In genomic region chr10:121031802-121032201, GRCm38 (mm10) we compare ENCODE assay signal across 8 mouse cellular contexts. TPM values are rescaled to one million over a fixed set of nuclear protein-coding genes. Genes with fewer than 3 reads are reported as not detected.
A peak's percentile ranks its signal among the peaks of the same experiment; 100 is the strongest.
DNase-seq lines count a peak whose midpoint lies in the region; ATAC-seq and TF ChIP-seq lines count a peak whose summit lies in the region.

No protein-coding gene starts in this region.

- no peak overlapping the region for H3K27ac ChIP-seq in neural tube, embryonic 11.5 days (ENCODE audit: low read depth, low read length)
- H3K27ac ChIP-seq in neural tube, embryonic 15.5 days (replicated peaks), result no peak overlapping the region

- peaks cover 4% of the 10 kb centered on the region for H3K27me3 ChIP-seq in neural tube, embryonic 11.5 days (ENCODE audit: control insufficient read depth, insufficient read depth, low read length)
- H3K27me3 ChIP-seq in neural tube, embryonic 15.5 days (replicated peaks), result peaks cover 24% of the 10 kb centered on the region

- ATAC-seq in neural tube, embryonic 11.5 days (ENCODE audit: insufficient read depth, low FRiP score, low TSS enrichment), result no peak
- ATAC-seq in neural tube, embryonic 15.5 days (ENCODE audit: low FRiP score), result no peak

- TF ChIP-seq CTCF in brain, embryonic 14.5 days (IDR thresholded peaks at IDR 0.05; ENCODE audit: borderline replicate concordance, extremely low read depth, insufficient read depth, insufficient read length), result peak; percentile 67; the same call in 1 of the 2 replicates

- no peaks in the 10 kb centered on the region for H3K36me3 ChIP-seq in neural tube, embryonic 11.5 days (ENCODE audit: control insufficient read depth, insufficient read depth, low read length)
- H3K36me3 ChIP-seq in neural tube, embryonic 15.5 days, result no peaks in the 10 kb centered on the region

- peak; percentile 14 for DNase-seq in gastrocnemius, postnatal 10 days
- no peak for DNase-seq in gastrocnemius, postnatal 14 days
- DNase-seq in neural tube, embryonic 11.5 days (ENCODE audit: low spot score), result peak; percentile 47
- peak; percentile 78 for DNase-seq in brain, embryonic 14.5 days (ENCODE audit: low read depth)
- peak; percentile 10 for DNase-seq in large intestine, adult 2 months (ENCODE audit: low read depth, low spot score)
- DNase-seq in right cerebral cortex, postnatal 14 days, result peak; percentile 23
- no peak for DNase-seq in urinary bladder, postnatal 25 days (ENCODE audit: low spot score)

- TF ChIP-seq POLR2A in brain, embryonic 14.5 days (IDR thresholded peaks at IDR 0.05; ENCODE audit: borderline replicate concordance, extremely low read depth, insufficient read depth, insufficient read length, poor library complexity, severe bottlenecking), result no peak

- intact Hi-C loops in gastrocnemius, postnatal 14 days (cut with DNase I; ENCODE audit: low total_unique reads), result loop anchor here (5.0 kb wide), 1 partner anchor 95 kb away; no protein-coding TSS in a partner anchor

- no peak overlapping the region for H3K4me2 ChIP-seq in neural tube, embryonic 11.5 days (ENCODE audit: low read depth)
- H3K4me2 ChIP-seq in neural tube, embryonic 15.5 days, result no peak overlapping the region

- H3K9ac ChIP-seq in neural tube, embryonic 11.5 days (ENCODE audit: low read length), result no peak overlapping the region
- no peak overlapping the region for H3K9ac ChIP-seq in neural tube, embryonic 15.5 days (replicated peaks)

- H3K4me3 ChIP-seq in neural tube, embryonic 11.5 days (ENCODE audit: low read depth, low read length), result no peak overlapping the region
- no peak overlapping the region for H3K4me3 ChIP-seq in neural tube, embryonic 15.5 days (replicated peaks)

- H3K4me1 ChIP-seq in neural tube, embryonic 11.5 days (ENCODE audit: control insufficient read depth, insufficient read depth, low read length), result no peaks in the 10 kb centered on the region
- H3K4me1 ChIP-seq in neural tube, embryonic 15.5 days, result peaks cover 15% of the 10 kb centered on the region

- WGBS in neural tube, embryonic 11.5 days, result 16% methylated on average over 7 of the region's 7 CpGs
- 11% methylated on average over 7 of the region's 7 CpGs for WGBS in neural tube, embryonic 15.5 days
- WGBS in large intestine, adult 2 months, result 10% methylated on average over 7 of the region's 7 CpGs

- H3K9me3 ChIP-seq in neural tube, embryonic 11.5 days (ENCODE audit: control insufficient read depth, low read length), result no peaks in the 10 kb centered on the region
- H3K9me3 ChIP-seq in neural tube, embryonic 15.5 days (replicated peaks), result no peaks in the 10 kb centered on the region

RNA-seq across cellular contexts. Expression of gene Wif1, which starts 2.0 kb away (rescaled TPM):
- total RNA-seq in gastrocnemius, postnatal 10 days (2021), result 10 to 100 TPM; 17.0 to 17.5 TPM
- 10 to 100 TPM; 13.2 to 14.8 TPM for total RNA-seq in gastrocnemius, postnatal 14 days (2021)
- 8.5 and 9.7 TPM in 2 replicates for polyA plus RNA-seq in neural tube, embryonic 11.5 days (2014; fragmentation: Nextera tagmentation; extraction: Ambion mirVana)
- polyA plus RNA-seq in neural tube, embryonic 15.5 days (2015; fragmentation: Nextera tagmentation; extraction: Ambion mirVana), result 4.3 and 7.4 TPM in 2 replicates
- 6.2 and 9.3 TPM in 2 replicates for polyA plus RNA-seq in brain, embryonic 14.5 days (2012; rRNA removed)
- 0.29 and 0.33 TPM in 2 replicates for polyA plus RNA-seq in large intestine, adult 2 months (2012; rRNA removed)

RNA-seq across cellular contexts. Expression of gene Lemd3, which starts 52.7 kb away (rescaled TPM):
- 1 to 10 TPM; 9.6 to 9.7 TPM for total RNA-seq in gastrocnemius, postnatal 10 days (2021)
- total RNA-seq in gastrocnemius, postnatal 14 days (2021), result 1 to 10 TPM; 8.0 to 8.6 TPM
- 4.1 and 5.2 TPM in 2 replicates for polyA plus RNA-seq in neural tube, embryonic 11.5 days (2014; fragmentation: Nextera tagmentation; extraction: Ambion mirVana)
- polyA plus RNA-seq in neural tube, embryonic 15.5 days (2015; fragmentation: Nextera tagmentation; extraction: Ambion mirVana), result 3.1 and 3.2 TPM in 2 replicates
- polyA plus RNA-seq in brain, embryonic 14.5 days (2012; rRNA removed), result 16.2 and 17.5 TPM in 2 replicates
- polyA plus RNA-seq in large intestine, adult 2 months (2012; rRNA removed), result 2.7 and 3.1 TPM in 2 replicates

Comparison
In these comparisons a context has a peak if more than half of its experiments do, and no peak if none do; other contexts are left out.
1. DNase-seq: peak in gastrocnemius, postnatal 10 days (single experiment), neural tube, embryonic 11.5 days (single experiment), brain, embryonic 14.5 days (single experiment), large intestine, adult 2 months (single experiment) and right cerebral cortex, postnatal 14 days (single experiment); none in gastrocnemius, postnatal 14 days (single experiment) and urinary bladder, postnatal 25 days (single experiment).